Mouse (Mus musculus) midbrain, postnatal 0 days (tissue): ENCODE data around the gene Rbm15b. TPM values are rescaled to one million over a fixed set of nuclear protein-coding genes. Genes with fewer than 3 reads are reported as not detected.

Experiments used
- ATAC-seq: fragments of 200-750 bp; cut with Nextera tagmentation; 2 replicates; pipeline ENCODE4 v1.8.0; 2017; ENCODE audit warnings: moderate number of reproducible peaks, mild to moderate bottlenecking, moderate TSS enrichment, moderate library complexity; ENCODE audit not compliant: low FRiP score
- DNase-seq: peaks from one replicate; pipeline ENCODE4 v3.0.0-alpha.2; 2015; ENCODE audit warnings: low spot score
- H3K27ac ChIP-seq: fragments of 300-500 bp; sonication (generic); 2 replicates; pipeline ENCODE4 v1.5.1; 2014; ENCODE audit warnings: low read depth, mild to moderate bottlenecking, low read length, mixed read lengths
- H3K27me3 ChIP-seq: fragments of 300-500 bp; sonication (generic); 2 replicates; pipeline ENCODE4 v1.6.1; 2014; ENCODE audit warnings: low read length, control low read depth, mixed read lengths; ENCODE audit not compliant: insufficient read depth
- H3K36me3 ChIP-seq: fragments of 300-500 bp; sonication (generic); 2 replicates; pipeline ENCODE4 v1.6.1; 2014; ENCODE audit warnings: low read length, control low read depth, mixed read lengths; ENCODE audit not compliant: insufficient read depth
- H3K4me1 ChIP-seq: fragments of 300-500 bp; sonication (generic); 2 replicates; pipeline ENCODE4 v1.6.1; 2014; ENCODE audit warnings: mild to moderate bottlenecking, control low read depth, antibody characterized with exemption, low read length, mixed read lengths; ENCODE audit not compliant: insufficient read depth
- H3K4me2 ChIP-seq: fragments of 300-500 bp; sonication (generic); 2 replicates; pipeline ENCODE4 v1.6.1; 2014; ENCODE audit warnings: low read depth, mild to moderate bottlenecking, low read length, mixed read lengths; ENCODE audit not compliant: poor library complexity, severe bottlenecking
- H3K4me3 ChIP-seq: fragments of 300-500 bp; sonication (generic); 2 replicates; pipeline ENCODE4 v1.5.1; 2014; ENCODE audit warnings: low read depth, mild to moderate bottlenecking, low read length, moderate library complexity
- H3K9ac ChIP-seq: fragments of 300-500 bp; sonication (generic); replicated peaks from 2 replicates; pipeline ENCODE4 v1.6.1; 2014; ENCODE audit warnings: mild to moderate bottlenecking, low read length, moderate library complexity, mixed read lengths; ENCODE audit not compliant: poor library complexity, severe bottlenecking
- H3K9me3 ChIP-seq: fragments of 300-500 bp; sonication (generic); 2 replicates; pipeline ENCODE4 v1.6.1; 2016; ENCODE audit warnings: low read length, control low read depth
- CTCF ChIP-seq: IDR thresholded peaks from 2 replicates; pipeline ENCODE4 v1.5.1; 2016; ENCODE audit warnings: antibody characterized with exemption, mild to moderate bottlenecking
- WGBS: fragments of 180-500 bp; shearing (Covaris S2); extraction: QIAGEN DNeasy Blood & Tissue Kit; methylation state at CpG from one replicate; pipeline ENCODE4 v1.1.7; 2014; 5-methylcytosine and 5-hydroxymethylcytosine counted together
- polyA plus RNA-seq: library from polyadenylated mRNA; unstranded; fragments of >200 nt; fragmentation: Nextera tagmentation; extraction: Ambion mirVana; gene quantifications from 2 replicates; pipeline ENCODE4 v1.2.1, GENCODE M21; 2015
- total RNA-seq: library from RNA; depleted of rRNA; stranded (reverse); fragments of >200 nt; gene quantifications from 2 replicates; pipeline ENCODE4 v1.2.3, GENCODE M21; 2014

Rbm15b gene
- total and polyA plus RNA-seq, 2 experiments from 2014 or later = 12.6 to 81.6 TPM

GRCm38 (mm10) chr9:106893327-106893726 lies 6.1 kb upstream of the Rbm15b start:
- H3K4me2 ChIP-seq = no peak overlapping the region
- 45% methylated on average over 3 of the region's 3 CpGs for WGBS
- peaks cover 33% of the 10 kb centered on the region for H3K36me3 ChIP-seq
- DNase-seq = no peak
- no peaks in the 10 kb centered on the region for H3K9me3 ChIP-seq
- H3K27ac ChIP-seq = no peak overlapping the region
- TF ChIP-seq CTCF = no peak
- no peaks in the 10 kb centered on the region for H3K27me3 ChIP-seq
- H3K4me1 ChIP-seq = peaks cover 6% of the 10 kb centered on the region; the same call in 1 of the 2 replicates
- no peak for ATAC-seq
- H3K9ac ChIP-seq = no peak overlapping the region
- no peak overlapping the region for H3K4me3 ChIP-seq

- 0% methylated on average over 9 of the region's 9 CpGs for WGBS
- Histone ChIP-seq H3K27me3 (no peaks in the 10 kb centered on the region), H3K4me1 (peaks cover 6% of the 10 kb centered on the region; the same call in 1 of the 2 replicates), H3K27ac (peak overlapping the region; percentile 87), H3K4me2 (peak overlapping the region; percentile 86), H3K9me3 (no peaks in the 10 kb centered on the region), H3K36me3 (peaks cover 32% of the 10 kb centered on the region), H3K9ac (peak overlapping the region; percentile 67), H3K4me3 (peak overlapping the region; percentile 91)
- no peak for ATAC-seq
- no peak for TF ChIP-seq CTCF
- DNase-seq = no peak
These were observed 5.3 kb upstream of the Rbm15b start for GRCm38 (mm10) chr9:106892552-106892875.

- peak; percentile 58 for TF ChIP-seq CTCF
- WGBS = under 1% methylated on average over 59 of the region's 59 CpGs
- peak; percentile 99 for DNase-seq
- Histone ChIP-seq H3K36me3 (peaks cover 27% of the 10 kb centered on the region), H3K4me2 (peak within 1 kb of the TSS; percentile 86), H3K9ac (peak within 1 kb of the TSS; percentile 83), H3K27ac (peak within 1 kb of the TSS; percentile 87), H3K4me1 (peaks cover 6% of the 10 kb centered on the region; the same call in 1 of the 2 replicates), H3K9me3 (no peaks in the 10 kb centered on the region), H3K27me3 (no peaks in the 10 kb centered on the region), H3K4me3 (peak within 1 kb of the TSS; percentile 91)
- ATAC-seq = peak; percentile 98
These were observed 4.8 kb upstream of the Rbm15b start, which contains the start of gene Manf for GRCm38 (mm10) chr9:106891829-106892551. TSS of gene Manf (minus strand) at chr9:106891979.

GRCm38 (mm10) chr9:106891341-106891741 lies 4.1 kb upstream of the Rbm15b start:
- WGBS = under 1% methylated on average over 17 of the region's 17 CpGs
- no peak for TF ChIP-seq CTCF
- H3K4me3 ChIP-seq = peak overlapping the region; percentile 91
- peak overlapping the region; percentile 83 for H3K9ac ChIP-seq
- peak overlapping the region; percentile 69 for H3K4me2 ChIP-seq
- DNase-seq (peak; percentile 22), ATAC-seq (no peak)
- H3K4me1 ChIP-seq = peaks cover 6% of the 10 kb centered on the region; the same call in 1 of the 2 replicates
- H3K27me3 ChIP-seq = no peaks in the 10 kb centered on the region
- peak overlapping the region; percentile 77 for H3K27ac ChIP-seq
- H3K9me3 ChIP-seq = no peaks in the 10 kb centered on the region
- peaks cover 22% of the 10 kb centered on the region for H3K36me3 ChIP-seq

GRCm38 (mm10) chr9:106890496-106891240 lies 3.4 kb upstream of the Rbm15b start:
- 69% methylated on average over 8 of the region's 8 CpGs for WGBS
- Histone ChIP-seq H3K36me3 (peaks cover 19% of the 10 kb centered on the region), H3K27ac (no peak overlapping the region), H3K4me3 (peak overlapping the region; percentile 91), H3K27me3 (no peaks in the 10 kb centered on the region), H3K9ac (no peak overlapping the region), H3K9me3 (no peaks in the 10 kb centered on the region), H3K4me2 (peak overlapping the region; percentile 69), H3K4me1 (peaks cover 6% of the 10 kb centered on the region; the same call in 1 of the 2 replicates)
- no peak for TF ChIP-seq CTCF
- ATAC-seq (no peak), DNase-seq (no peak)

GRCm38 (mm10) chr9:106889321-106889720 lies 2.1 kb upstream of the Rbm15b start:
- H3K4me1 ChIP-seq = peaks cover 17% of the 10 kb centered on the region
- WGBS = 90% methylated on average over 9 of the region's 9 CpGs
- TF ChIP-seq CTCF = no peak
- H3K9me3 ChIP-seq = no peaks in the 10 kb centered on the region
- no peak overlapping the region for H3K4me3 ChIP-seq
- no peak overlapping the region for H3K9ac ChIP-seq
- no peak overlapping the region for H3K4me2 ChIP-seq
- no peak overlapping the region for H3K27ac ChIP-seq
- no peaks in the 10 kb centered on the region for H3K27me3 ChIP-seq
- H3K36me3 ChIP-seq = peaks cover 21% of the 10 kb centered on the region
- DNase-seq (no peak), ATAC-seq (no peak)
